Mouse (Mus musculus) gastrocnemius, postnatal 36 days (tissue): ENCODE results near the gene Commd1. TPM values are rescaled to one million over a fixed set of nuclear protein-coding genes. Genes with fewer than 3 reads are reported as not detected.

Source experiments
- DNase-seq, 2 experiments: peaks; one replicate each; pipeline ENCODE4 v3.0.0; 2022
- intact Hi-C: fragments of 180-260 bp; cut with DNase I; formaldehyde crosslinking; loops from one replicate; pipeline ENCODE4 v1.15.1; 2025
- total RNA-seq, 2 experiments: library from RNA; stranded (reverse); gene quantifications; 2 replicates each; pipeline ENCODE4 v1.2.3; 2021

Gene Commd1
- total RNA-seq, 2 experiments from 2014 or later: 97.4 to 102 TPM

DNA sequence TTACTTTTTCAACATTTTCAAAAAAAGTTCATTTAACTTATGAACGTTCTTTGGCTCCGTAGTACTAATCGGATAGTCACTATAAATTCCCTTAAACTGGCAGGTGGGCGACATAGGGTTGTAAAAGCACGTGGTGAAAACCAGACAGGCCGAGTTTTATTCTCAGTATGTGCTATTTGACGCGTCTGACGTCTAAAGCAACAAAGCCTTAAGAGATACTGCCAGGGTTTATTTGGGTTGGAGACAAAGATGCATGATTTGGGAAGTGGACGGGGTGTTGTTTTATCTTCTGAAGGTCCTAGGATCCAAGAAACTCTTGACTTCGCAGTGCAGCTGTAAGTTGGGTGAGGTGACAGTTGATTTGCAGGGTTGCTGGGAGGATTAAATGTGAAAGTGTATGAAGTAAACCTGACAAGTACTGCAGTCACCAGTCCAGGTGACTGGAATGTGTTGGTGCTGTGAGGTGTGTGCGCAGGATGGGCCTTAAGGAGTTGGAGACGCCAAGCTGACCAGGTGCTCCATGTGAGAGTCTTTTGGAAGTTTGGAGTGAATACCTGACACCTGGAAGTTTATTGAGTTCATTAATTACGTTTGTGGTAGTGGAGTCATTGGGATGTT is 9.1 kb upstream of the Commd1 start:
- intact Hi-C loops: no loop called here
- no peak for DNase-seq

DNA sequence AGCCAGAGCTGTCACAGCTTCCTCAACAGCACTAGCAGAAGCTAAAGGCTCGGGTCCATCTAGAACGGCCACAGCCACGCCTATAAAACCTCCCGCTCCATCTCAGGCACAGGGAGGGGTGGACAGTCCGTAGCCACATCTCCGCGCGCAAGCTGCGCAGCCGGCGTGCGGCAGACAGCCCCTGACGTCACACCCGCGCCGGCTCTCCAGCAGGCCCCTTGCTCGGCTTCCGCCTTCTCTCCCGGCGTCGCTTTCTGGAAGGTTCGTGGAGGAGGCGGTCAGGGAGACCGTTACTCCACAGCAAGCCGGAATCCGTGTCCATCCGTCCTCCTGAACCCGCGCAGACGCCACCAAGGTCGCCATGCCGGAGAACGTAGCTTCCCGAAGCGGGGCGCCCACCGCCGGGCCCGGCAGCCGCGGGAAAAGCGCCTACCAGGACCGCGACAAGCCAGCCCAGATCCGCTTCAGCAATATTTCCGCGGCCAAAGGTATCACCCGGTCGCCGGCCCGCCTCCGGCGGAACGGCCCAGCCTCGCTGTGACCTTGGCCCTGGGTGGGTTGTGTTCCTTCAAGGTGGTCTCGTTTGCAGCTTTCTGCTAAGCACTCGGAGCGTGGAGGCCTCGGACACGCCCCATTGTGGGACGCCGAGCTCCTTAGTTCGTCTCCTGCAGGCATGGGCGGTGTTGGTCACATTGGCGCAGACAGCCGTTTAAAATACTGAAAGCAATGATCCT is 8.4 kb upstream of the Commd1 start, which contains the start of gene Cct4:
TSS of gene Cct4 (plus strand) at position 127 of the 734 bp plus-strand sequence.
- peak; percentile 87 to 89 for DNase-seq
- intact Hi-C loops: no loop called here

DNA sequence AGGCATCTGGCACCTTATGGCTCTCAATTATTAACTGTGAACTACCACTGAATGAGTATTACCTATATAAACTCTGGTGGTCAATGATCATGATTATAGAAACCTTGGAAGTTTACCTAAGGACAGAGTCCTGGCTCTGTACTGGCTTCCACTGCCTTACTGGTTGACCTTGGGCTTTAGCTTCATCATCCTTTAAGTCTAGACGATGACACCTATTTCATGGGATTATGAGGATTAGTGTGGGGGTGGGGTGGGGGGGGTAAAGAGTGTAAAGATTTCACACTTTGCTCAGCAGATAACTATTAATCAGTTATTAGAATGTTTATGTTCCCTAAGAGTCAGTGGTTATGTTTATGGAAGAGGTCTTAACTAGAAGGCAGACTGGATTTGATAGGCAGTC is 7.6 kb upstream of the Commd1 start:
- DNase-seq: no peak
- intact Hi-C loops: no loop called here

DNA sequence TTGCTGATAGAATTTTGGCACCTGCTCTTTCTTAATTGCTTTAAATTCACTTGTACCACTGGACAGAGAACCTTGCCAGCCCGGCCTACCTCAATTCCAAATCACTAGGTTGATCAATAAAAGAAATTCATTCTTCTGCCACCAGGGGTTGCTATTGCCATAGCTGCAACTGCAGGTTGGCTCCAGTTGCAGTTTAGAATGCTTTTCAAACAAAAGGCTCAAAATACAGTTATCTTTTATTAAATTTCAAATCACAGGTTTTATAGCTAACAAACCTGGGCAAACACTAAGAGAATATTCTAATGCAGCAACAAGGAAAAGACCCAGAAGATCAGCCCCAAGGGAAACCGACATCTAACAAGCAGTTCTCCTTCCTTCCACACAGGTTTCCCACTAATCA is 5.2 kb upstream of the Commd1 start:
- DNase-seq: no peak
- intact Hi-C loops: loop anchor here (2.0 kb wide), 1 partner anchor 285 kb away; no protein-coding TSS in a partner anchor

DNA sequence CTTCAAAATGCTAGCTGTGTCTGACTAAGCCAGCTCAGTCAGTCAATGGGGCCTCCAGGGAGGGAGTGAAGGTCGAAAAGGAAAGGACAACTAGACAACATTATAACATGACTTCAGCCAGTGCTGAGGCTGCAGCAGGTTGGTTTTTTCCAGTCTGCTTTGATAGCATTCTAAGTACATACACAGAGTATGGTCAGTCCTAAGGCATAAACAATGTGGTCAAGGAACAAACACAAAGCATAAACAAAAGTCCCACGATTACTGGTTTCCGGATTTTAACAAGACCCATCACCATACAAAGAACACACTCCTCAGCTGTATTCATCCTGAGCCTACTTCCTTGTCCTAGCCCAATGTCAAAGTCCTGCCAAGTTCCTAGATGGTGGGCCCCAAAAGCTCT is 3.3 kb upstream of the Commd1 start:
- intact Hi-C loops: no loop called here
- no peak for DNase-seq

DNA sequence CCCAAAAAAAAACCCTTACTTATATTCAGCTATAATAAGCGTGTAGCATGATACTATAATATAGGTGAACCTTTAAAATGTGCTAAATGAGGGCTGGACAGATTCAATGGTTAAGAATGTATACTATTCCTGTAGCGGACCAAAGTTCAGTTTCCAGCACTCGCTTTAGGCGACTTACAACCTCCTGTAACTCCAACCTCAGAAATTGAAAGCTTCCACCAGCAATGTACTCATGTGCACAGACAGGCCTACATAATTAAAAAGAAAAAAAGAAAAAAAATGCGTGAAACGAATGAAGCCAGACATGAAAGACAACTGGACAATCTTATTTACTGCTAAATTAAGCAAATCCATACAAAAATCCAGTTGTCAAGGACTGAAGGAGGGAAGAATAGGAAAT is 664 bp upstream of the Commd1 start:
- intact Hi-C loops: no loop called here
- no peak for DNase-seq

DNA sequence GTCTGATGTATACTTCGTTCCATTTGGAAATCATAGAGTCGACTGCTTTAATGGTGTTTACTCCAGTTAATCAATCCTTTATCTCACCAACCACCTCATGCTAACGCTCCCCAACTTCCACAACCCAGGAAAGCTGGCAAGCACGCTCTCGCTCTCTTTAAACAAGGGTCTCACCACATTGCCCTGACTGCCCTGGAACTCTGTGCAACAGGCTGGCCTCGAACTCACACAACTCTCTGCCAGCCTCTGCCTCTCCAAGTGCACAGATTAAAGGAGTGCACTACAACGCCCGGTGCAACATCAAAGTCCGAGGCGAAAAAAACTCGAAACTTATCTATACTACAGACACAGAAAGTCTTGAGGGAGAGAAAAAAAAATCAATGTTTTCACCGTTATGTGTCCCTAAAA is 635 bp downstream of the Commd1 start:
- intact Hi-C loops: loop anchor here (2.0 kb wide), 1 partner anchor 277 kb away; no protein-coding TSS in a partner anchor
- DNase-seq: no peak

DNA sequence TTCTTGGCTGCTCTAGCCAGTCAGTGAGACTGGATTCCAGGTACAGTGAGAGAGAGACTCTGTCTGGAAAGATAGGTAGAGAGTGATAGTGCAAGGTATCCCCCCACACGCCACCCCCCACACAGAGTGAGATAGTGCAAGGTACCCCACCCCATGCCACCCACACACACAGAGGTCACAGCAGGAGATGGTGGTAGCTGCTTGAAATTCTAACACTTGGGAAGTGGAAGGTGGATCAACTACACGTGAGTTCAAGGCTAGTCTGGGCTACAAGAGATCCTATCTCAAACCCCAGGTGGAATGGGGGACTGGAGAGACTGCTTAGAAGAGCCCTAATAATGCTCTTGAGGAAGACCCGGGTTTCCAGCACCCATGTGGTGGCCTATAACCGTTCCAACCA is 1.1 kb downstream of the Commd1 start:
- DNase-seq: no peak
- intact Hi-C loops: loop anchor here (2.0 kb wide), 1 partner anchor 278 kb away; no protein-coding TSS in a partner anchor

DNA sequence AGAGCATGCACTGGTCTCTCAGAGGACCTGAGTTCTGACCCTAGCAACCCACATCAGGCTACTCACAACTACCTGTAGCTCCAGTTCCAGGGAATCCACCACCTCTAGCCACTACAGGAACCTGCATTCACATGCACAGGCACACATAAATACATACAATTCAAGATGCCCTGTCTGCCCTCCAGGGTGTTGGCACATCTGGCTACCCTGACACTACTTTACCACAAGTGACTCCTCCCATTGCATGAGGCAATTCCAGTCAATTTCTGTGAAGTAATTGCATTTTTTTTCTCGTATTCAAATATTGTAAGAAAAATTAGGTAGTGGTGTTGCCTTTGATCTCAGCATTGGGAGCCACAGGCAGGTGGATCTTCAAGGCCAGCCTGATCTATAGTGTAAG is 3.0 kb downstream of the Commd1 start:
- intact Hi-C loops: no loop called here
- DNase-seq: no peak

DNA sequence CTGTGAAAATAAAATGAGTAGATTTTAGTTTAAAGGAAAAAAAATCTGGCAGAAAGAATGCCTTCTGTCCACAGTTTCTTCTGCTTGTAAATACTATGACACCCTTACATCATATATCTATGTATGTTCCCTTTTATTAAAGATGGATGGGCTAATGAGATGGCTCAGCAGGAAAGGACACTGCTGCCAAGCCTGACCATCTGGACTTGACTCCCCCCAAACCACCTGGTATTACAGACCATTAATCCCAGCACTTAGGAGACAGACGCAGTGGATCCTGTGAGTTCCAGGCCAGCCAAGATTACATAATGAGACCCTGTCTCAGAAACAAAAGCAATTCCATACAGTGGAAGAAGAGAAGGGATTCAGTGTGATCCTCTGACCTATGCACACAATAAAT is 3.5 kb downstream of the Commd1 start:
- DNase-seq: no peak
- intact Hi-C loops: no loop called here

DNA sequence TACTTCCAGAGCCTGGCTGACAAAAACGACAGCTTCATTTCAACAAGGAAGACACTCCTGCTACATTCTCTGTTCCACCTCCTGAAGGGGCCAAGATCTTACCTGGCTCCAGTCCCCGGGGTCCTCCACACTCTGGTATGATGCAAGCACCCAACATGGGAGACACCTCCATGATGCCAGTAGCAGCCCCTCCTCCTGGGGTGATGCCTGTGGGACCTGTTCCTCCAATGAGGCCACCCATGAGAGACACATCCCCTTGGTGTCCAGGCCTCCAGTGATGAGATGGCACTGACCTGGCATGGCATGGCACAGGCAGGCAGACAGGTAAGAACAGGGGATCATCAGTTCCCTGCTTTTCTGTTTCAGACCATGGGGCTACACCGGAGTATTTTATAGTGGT is 4.0 kb downstream of the Commd1 start:
- DNase-seq: no peak
- intact Hi-C loops: no loop called here

DNA sequence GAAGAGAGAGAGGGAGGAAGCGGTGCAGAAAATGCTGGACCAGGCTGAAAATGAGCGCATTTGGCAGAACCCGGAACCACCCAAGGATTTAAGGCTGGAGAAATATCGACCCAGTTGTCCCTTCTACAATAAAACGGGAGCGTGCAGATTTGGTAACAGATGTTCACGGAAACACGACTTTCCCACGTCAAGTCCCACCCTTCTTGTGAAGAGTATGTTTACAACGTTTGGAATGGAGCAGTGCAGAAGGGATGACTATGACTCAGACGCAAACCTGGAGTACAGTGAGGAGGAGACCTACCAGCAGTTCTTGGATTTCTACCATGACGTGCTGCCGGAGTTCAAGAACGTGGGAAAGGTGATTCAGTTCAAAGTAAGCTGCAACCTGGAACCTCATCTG is 8.6 kb downstream of the Commd1 start:
- intact Hi-C loops: loop anchor here (5.0 kb wide), 1 partner anchor 341 kb away; no protein-coding TSS in a partner anchor

DNA sequence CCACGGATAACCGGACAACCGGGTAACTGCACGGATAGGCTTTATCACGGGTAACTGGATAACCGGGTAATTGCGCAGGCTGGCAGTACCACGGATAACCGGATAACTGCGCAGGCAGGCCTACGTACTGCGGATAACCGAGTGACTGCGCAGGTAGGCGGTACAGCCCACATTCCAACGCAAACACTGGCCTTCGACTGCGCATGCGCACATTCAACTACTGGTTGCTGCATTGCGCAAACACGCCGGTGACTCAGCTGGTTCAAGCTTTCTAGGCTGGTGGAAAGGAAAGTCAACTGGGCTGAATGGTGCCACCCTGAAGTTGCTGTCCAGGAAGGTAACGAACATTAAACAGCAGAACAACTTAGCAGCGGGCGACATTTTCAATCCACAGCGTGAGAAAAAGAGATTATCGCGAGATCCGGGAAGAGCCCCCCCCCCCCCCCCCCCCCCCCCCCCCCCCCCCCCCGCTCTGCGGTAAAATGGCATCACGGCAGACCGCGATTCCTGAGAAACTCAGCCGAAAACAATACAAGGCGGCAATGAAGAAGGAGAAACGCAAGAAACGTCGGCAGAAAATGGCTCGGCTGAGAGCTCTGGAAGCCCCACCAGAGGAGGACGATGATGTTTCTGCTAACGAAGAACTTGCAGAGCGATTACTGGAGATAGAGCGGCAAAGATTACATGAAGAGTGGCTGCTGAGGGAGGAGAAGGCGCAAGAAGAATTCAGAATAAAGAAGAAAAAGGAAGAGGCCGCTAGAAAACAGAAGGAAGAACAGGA is 9.2 kb downstream of the Commd1 start:
- DNase-seq: peak; percentile 69 to 82
- intact Hi-C loops: loop anchor here (5.0 kb wide), 1 partner anchor 341 kb away; no protein-coding TSS in a partner anchor

More for the DNA sequence above, 8.6 kb downstream of the Commd1 start:
- no peak for DNase-seq

DNA sequence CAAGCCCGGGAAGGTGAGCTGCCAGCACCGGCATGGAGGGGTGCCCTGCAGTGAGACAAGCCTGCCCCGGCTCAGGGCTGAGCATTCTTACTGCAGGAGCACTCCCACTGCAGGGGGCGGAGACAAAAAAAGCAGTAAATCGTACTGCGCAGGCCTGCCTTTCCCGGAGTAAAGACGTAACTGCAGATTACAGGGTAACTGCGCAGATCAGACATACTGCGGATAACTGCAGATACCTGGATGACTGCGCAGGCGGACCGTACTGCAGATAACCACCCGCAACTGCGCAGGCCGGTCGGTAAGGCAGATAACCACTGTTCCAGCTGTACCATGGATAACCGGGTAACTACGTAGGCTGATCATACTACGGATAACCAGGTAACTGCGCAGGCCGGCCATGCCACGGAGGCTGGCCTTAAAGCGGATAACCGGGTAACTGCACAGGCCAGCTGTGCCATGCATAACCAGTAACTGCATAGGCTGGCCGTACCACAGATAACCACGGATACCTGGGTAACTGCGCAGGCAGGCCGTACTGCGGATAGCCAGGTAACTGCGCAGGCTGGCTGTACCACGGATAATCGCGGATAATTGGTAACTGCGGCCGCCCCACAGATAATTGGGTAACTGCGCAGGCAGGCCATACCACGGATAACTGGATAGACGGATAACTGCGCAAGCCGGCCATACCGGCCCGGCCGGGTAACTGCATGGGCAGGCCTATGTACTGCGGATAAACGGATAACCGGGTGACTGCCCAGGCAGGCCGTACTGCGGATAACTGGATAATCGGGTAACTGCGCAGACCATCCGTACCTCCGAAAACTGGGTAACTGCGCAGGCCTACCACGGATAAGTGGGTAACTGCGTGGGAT is 10.1 kb downstream of the Commd1 start, which contains the start of gene Zrsr1:
TSS of gene Zrsr1 (plus strand) at position 171 of the 875 bp plus-strand sequence.
- intact Hi-C loops: loop anchor here (5.0 kb wide), 1 partner anchor 340 kb away; no protein-coding TSS in a partner anchor
- peak; percentile 25 to 29 for DNase-seq

DNA sequence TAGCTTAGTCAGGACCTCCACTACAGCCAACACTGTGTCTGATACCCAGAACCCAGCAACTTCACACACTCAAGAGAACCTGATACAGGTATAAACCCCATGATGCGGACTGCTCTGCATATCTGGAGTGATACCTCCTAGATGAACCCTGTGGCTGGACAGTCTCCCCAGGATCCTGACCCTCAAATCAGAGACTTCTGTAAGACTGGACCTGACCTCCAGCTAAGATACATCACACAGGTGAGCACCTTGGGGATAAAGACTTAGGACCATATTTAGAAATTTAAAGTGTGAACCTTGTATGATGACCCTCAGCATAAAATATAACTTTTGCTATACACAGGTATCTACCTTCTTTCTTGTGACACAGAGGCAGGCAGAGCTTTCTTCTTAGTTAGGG is 11.6 kb downstream of the Commd1 start:
- intact Hi-C loops: loop anchor here (5.0 kb wide), 1 partner anchor 338 kb away; no protein-coding TSS in a partner anchor

DNA sequence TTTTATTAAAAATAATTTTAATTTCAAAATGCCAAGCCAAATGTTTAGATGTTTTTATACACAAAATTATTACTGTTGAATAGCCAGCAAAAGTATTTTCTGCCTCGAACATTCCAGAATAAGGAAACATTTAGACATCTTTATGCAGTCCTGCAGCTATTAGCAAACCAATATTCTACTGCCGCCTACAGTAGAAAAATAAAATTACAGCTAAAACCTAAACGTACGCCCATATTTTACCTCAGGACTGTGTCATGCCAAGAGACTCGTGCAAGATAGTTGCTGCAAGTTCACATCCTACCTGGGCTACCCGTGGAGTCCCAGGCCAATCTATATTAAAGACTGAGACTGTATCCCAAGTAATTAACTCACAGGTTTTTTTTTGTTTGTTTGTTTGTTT is 12.7 kb downstream of the Commd1 start:
- intact Hi-C loops: loop anchor here (10.0 kb wide), 1 partner anchor 735 kb away; no protein-coding TSS in a partner anchor
- DNase-seq: no peak

More for the DNA sequence above, 11.6 kb downstream of the Commd1 start:
- DNase-seq: no peak

DNA sequence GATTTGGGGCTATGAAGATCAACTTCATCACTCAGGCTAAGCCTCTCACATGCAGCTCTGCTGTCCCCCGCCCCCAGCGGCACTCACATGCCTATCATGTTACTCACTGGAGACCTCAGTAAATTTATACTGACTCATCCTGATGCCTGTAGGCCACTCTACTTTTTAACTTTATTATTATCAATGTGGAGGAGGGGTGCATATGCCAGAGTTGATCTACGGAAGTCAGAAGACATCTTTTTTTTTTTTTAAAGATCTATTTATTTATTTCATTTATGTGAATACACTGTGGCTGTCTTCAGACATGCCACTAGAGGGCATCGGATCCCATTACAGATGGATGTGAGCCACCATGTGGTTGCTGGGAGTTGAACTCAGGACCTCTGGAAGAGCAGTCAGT is 16.7 kb downstream of the Commd1 start:
- intact Hi-C loops: loop anchor here (10.0 kb wide), 1 partner anchor 731 kb away; no protein-coding TSS in a partner anchor
- no peak for DNase-seq

DNA sequence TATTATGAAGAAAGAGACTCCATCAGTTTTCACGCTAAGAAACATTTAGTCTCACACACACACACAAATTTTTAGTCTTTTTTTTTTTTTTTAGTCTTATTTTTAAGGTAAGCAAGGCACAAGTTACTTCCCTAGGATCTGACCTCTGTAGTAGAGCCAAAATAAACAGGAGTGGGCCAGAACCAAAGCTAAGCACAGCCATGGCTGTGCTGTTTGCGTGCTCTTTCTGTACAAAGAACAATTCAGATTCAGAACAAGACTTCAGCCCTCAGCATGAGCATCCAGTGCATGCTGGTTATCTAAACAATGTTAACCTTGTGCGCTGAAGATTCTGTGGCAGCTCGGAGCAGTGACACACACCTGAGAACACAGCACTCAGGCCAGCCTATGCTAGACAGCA is 17.8 kb downstream of the Commd1 start:
- intact Hi-C loops: loop anchor here (10.0 kb wide), 1 partner anchor 730 kb away; no protein-coding TSS in a partner anchor
- no peak for DNase-seq

DNA sequence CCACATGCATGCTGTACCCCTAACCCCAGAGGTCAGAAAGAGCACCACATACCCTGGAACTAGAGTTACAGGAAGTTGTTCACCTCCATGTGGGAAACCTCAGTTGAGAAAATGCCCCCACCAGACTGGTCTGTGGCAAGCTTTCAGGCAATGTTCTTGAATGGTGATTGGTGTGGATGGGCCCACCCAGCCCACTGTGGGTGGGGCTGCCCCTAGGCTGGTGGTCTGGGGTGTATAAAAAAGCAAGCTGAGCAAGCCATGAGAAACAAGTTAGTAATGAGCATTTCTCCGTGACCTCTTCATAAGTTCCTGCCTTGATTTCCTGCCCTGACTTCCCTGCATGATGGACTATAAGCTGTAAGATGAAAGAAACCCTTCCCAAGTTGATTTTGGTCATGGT is 20.1 kb downstream of the Commd1 start:
- intact Hi-C loops: loop anchor here (10.0 kb wide), 1 partner anchor 727 kb away; no protein-coding TSS in a partner anchor
- no peak for DNase-seq
